Mouse (Mus musculus) thymus, adult 2 months (tissue): ENCODE measurements around the gene Cyb5b. TPM values are rescaled to one million over a fixed set of nuclear protein-coding genes. Genes with fewer than 3 reads are reported as not detected.
A peak's percentile ranks its signal among the peaks of the same experiment; 100 is the strongest.

Experiments
- DNase-seq: peaks from one replicate; pipeline ENCODE4 v3.0.0; 2021
- H3K27ac ChIP-seq: fragments of 200-500 bp; 2 replicates; pipeline ENCODE4 v1.5.1; 2012; ENCODE audit warnings: low read length, control low read depth; ENCODE audit not compliant: control insufficient read depth, insufficient read depth
- H3K27me3 ChIP-seq: fragments of 200-500 bp; 2 replicates; pipeline ENCODE4 v1.6.1; 2012; ENCODE audit warnings: mild to moderate bottlenecking, low read length, moderate library complexity, mixed read lengths; ENCODE audit not compliant: control insufficient read depth, insufficient read depth
- H3K36me3 ChIP-seq: fragments of 200-500 bp; 2 replicates; pipeline ENCODE4 v1.6.1; 2012; ENCODE audit warnings: mild to moderate bottlenecking, low read length, moderate library complexity; ENCODE audit not compliant: control insufficient read depth, insufficient read depth
- H3K4me1 ChIP-seq: fragments of 200-500 bp; replicated peaks from 2 replicates; pipeline ENCODE4 v1.6.1; 2012; ENCODE audit warnings: low read length; ENCODE audit not compliant: control insufficient read depth, insufficient read depth
- H3K4me3 ChIP-seq: fragments of 200-500 bp; 2 replicates; pipeline ENCODE4 v1.5.1; 2012; ENCODE audit warnings: mild to moderate bottlenecking, low read length, control low read depth, moderate library complexity; ENCODE audit not compliant: control insufficient read depth, insufficient read depth
- CTCF ChIP-seq: fragments of 200-500 bp; IDR thresholded peaks from 2 replicates; pipeline ENCODE4 v1.5.1; 2012; ENCODE audit warnings: mild to moderate bottlenecking, control low read depth, low read length, moderate library complexity, borderline replicate concordance; ENCODE audit not compliant: control insufficient read depth, poor library complexity, insufficient read depth; ENCODE audit errors: extremely low read depth
- POLR2A ChIP-seq: fragments of 200-500 bp; IDR thresholded peaks from 2 replicates; pipeline ENCODE4 v1.6.1; 2012; ENCODE audit warnings: mild to moderate bottlenecking, low read length, control low read depth, moderate library complexity; ENCODE audit not compliant: control insufficient read depth, poor library complexity, insufficient read depth; ENCODE audit errors: extremely low read depth
- WGBS: fragments of 180-500 bp; shearing (Covaris S2); methylation state at CpG from one replicate; pipeline ENCODE4 v1.1.7; 2018; 5-methylcytosine and 5-hydroxymethylcytosine counted together
- polyA plus RNA-seq: library from polyadenylated mRNA; depleted of rRNA; stranded (reverse); fragments of >200 nt; gene quantifications from 2 replicates; pipeline ENCODE4 v1.2.3, GENCODE M21; 2012

Gene Cyb5b
- polyA plus RNA-seq, 1 experiment = 62.1 TPM

DNA sequence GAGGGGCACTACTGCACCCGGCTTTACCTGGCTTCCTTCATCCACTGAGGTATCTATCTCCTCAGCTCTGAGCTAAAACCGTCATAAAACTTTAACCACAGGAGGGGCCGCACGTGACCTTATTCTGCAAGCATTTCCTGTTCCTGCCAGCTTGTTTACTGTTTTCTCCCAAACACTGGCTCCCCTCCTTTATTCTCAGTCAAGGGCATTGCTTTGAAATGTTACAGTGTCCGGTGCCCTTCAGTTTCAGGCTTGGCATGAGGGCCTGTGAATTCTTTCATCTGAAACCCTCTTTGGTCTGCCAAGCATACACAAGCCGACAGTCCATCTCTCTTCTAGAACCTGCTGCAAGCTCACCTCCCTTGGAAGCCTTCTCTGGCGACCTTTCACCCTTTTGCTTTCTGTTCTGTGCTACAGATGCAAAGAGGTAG, 31.6 kb upstream of the Cyb5b start:
- WGBS = 39% methylated on average over 7 of the region's 7 CpGs
- peak; percentile 49 for DNase-seq
- no peak for TF ChIP-seq CTCF

DNA sequence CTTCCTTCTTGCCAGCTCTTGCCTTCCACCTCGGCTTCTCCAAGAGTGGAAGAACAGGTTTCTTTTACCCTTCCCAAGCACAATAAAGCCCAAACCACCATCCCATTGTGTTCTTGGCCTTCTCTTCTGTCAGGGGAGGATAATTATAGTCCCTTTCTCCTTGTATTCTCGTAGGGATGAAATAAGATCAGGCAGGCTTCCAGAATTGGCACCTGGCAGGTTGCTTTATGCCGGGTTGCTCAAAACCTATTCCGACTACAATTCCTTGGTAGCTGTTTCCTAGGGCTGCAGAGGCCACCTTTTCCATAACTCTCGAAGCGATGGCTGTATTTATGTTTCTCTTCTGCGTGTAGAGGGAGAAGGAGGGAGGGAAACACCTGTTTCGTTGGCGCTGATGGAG, 31.0 kb upstream of the Cyb5b start:
- Histone ChIP-seq H3K27me3 (no peaks in the 10 kb centered on the region), H3K4me1 (peaks cover 22% of the 10 kb centered on the region), H3K27ac (peak overlapping the region; percentile 85), H3K4me3 (no peak overlapping the region), H3K36me3 (no peaks in the 10 kb centered on the region)
- 89% methylated on average over 9 of the region's 9 CpGs for WGBS
- no peak for DNase-seq
- TF ChIP-seq CTCF (no peak), POLR2A (no peak)

More for the DNA sequence above, 31.6 kb upstream of the Cyb5b start:
- H3K27ac ChIP-seq = peak overlapping the region; percentile 85
- H3K4me1 ChIP-seq = peaks cover 24% of the 10 kb centered on the region
- H3K36me3 ChIP-seq = no peaks in the 10 kb centered on the region
- no peak overlapping the region for H3K4me3 ChIP-seq
- no peaks in the 10 kb centered on the region for H3K27me3 ChIP-seq

DNA sequence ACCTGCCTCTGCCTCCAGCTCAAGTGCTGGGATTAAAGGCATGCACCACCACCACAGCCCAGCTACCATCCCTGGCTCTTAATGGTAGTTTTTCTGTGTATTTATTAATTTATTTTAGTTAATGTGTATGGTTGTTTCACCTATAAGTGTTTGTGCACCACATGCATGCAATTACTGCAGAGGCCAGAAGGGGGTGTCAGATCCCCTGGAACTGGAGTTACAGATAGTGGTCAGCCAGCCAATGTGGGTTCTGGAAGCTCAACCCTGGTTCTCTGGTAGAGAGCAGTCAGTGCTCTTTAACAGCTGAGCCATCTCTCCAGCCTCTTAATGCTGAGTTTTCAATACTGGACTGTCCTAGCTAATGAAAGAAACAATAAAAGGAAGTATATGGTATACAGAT, 29.6 kb upstream of the Cyb5b start:
- Histone ChIP-seq H3K27me3 (no peaks in the 10 kb centered on the region), H3K36me3 (no peaks in the 10 kb centered on the region), H3K4me3 (no peak overlapping the region), H3K4me1 (peaks cover 18% of the 10 kb centered on the region), H3K27ac (no peak overlapping the region)
- no peak for DNase-seq
- no peak for TF ChIP-seq POLR2A
- TF ChIP-seq CTCF = no peak

DNA sequence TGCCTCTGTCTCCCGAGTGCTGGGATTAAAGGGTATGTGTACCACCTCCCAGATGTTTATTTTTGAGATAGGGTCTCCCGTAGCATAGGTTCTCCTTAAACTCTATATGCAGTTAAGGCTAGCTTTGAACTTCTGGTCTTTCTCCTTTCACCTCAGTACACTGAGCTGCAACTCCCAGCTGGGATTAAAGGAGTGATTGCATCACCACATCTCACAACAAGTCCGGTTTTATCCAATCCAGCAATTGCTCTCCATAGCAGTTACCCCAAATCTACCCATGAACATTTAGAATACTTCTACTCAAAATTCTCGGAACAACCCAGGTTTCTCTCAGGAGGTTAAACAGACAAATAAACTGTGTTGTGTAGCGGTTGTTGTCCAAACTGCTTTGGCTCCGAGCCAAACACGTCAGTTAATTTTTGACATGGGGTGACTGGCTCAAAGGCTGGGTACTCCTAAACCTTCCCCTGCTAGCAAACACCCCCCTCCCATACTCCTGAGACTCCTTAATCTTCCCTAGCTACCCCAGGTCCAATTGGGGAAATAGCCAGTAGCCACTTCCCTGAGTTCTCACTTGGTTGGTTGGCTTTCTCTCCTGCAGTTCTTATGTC, 28.7 kb upstream of the Cyb5b start:
- no peak for TF ChIP-seq POLR2A
- no peak for TF ChIP-seq CTCF
- Histone ChIP-seq H3K4me1 (peaks cover 20% of the 10 kb centered on the region), H3K4me3 (no peak overlapping the region), H3K27me3 (no peaks in the 10 kb centered on the region), H3K36me3 (no peaks in the 10 kb centered on the region), H3K27ac (no peak overlapping the region)
- WGBS = 95% methylated on average over 7 of the region's 7 CpGs
- DNase-seq = no peak

DNA sequence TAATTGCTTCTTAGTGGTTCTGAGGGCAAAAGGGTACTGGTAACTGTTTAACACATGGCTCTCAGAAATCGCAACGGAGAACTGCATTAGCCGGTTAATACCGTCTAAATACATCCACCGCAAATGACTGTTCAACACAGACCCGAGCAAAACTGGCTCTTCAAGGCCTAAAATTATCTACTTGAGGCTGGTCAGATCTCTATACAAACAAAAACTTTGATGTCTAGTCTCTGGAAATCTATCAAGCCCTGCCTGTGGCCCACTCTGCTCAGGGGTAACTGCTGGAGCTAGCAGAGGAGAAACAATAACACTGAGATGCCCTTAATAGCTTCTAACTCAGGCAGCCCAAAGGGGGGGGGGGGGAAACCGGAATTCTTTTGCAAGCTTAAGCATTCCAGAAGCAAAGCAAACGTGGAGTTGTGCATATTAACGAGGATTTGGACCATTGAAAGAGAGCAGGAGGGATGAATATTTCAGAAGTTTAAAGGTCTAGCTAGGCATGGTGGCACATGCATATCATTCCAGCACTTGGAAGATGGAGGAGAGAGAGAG, 27.3 kb upstream of the Cyb5b start:
- 88% methylated on average over 9 of the region's 9 CpGs for WGBS
- Histone ChIP-seq H3K4me1 (peaks cover 20% of the 10 kb centered on the region), H3K27me3 (no peaks in the 10 kb centered on the region), H3K27ac (no peak overlapping the region), H3K36me3 (no peaks in the 10 kb centered on the region), H3K4me3 (no peak overlapping the region)
- TF ChIP-seq POLR2A = no peak
- no peak for TF ChIP-seq CTCF
- no peak for DNase-seq

DNA sequence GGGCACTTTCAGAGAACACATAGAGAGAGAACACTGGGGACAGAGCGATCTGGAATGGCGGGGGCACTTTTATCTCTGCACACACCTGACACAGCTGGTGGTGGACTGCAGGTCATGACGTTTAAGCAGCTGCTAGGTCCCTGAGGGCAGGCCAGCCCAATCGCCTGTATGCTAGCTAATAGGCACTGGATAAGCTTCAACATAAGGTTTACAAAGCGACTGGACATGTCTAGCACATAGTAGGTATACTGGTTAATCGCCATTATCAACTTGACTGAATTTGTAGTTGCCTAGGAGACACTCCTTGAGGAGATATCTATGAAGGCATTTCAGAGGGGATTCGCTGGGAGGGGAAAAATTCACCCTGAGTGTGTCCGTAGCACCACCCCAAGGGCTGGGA, 26.1 kb upstream of the Cyb5b start:
- 96% methylated on average over 8 of the region's 8 CpGs for WGBS
- Histone ChIP-seq H3K4me3 (no peak overlapping the region), H3K36me3 (no peaks in the 10 kb centered on the region), H3K27ac (no peak overlapping the region), H3K27me3 (no peaks in the 10 kb centered on the region), H3K4me1 (peaks cover 9% of the 10 kb centered on the region)
- no peak for TF ChIP-seq CTCF
- no peak for TF ChIP-seq POLR2A
- no peak for DNase-seq

DNA sequence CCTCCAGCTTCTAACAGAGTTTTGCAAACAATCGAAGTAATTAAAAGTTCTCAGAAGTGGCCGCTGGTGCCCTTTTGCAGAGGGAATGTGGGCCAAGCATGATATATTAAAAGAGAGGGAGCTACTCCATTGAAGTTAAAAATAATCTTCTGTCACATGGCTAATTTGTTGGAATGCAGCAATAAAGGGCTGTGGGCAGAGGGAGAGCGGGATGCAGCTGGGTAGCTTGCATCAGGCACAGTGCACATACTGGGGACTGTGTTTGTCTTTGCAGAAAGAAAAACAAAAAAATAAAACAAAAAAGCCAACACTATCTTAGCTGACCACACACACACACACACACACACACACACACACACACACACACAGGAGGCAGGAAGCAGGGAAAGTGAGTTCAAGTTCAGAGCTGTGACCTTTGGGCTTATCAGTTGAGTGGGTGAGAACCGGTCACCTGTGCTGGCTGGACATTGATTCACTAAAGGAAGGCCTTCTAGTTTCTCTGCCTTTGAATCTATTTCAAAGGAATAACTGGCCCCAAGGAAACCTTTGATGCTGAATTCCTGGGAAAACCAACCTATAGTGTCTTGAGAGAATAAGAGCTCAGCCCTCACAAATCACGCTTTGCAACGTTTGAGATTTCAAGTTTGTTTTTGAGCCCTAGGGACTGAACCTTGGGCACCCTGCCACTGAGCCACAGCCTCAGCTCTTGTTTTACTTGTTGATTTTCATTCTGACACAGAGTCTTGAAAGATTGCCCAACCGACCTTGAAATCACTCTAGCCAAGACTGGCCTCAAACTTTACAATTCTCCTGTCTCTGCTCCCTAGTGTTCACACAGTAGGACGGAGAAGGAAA, 21.0 kb upstream of the Cyb5b start:
- peaks cover 7% of the 10 kb centered on the region for H3K4me1 ChIP-seq
- no peak for TF ChIP-seq POLR2A
- TF ChIP-seq CTCF = no peak
- H3K27me3 ChIP-seq = no peaks in the 10 kb centered on the region
- WGBS = 94% methylated on average over 8 of the region's 8 CpGs
- no peak overlapping the region for H3K27ac ChIP-seq
- no peaks in the 10 kb centered on the region for H3K36me3 ChIP-seq
- DNase-seq = no peak
- H3K4me3 ChIP-seq = no peak overlapping the region
